Mouse (Mus musculus) bone marrow, adult 2 months (tissue): Measurements from ENCODE around the gene Mbd4. TPM values are rescaled to one million over a fixed set of nuclear protein-coding genes. Genes with fewer than 3 reads are reported as not detected.
"Not testable (repeated sequence)": the region's sequence is repeated elsewhere in the genome, so short reads cannot be mapped to it uniquely, and the experiment has no call there.

Experiments
- H3K27ac ChIP-seq: fragments of 200-500 bp; 2 replicates; pipeline ENCODE4 v1.5.1; 2012; ENCODE audit warnings: low read depth, mild to moderate bottlenecking, control low read depth, inconsistent platforms, low read length; ENCODE audit not compliant: control insufficient read depth, poor library complexity, insufficient read depth
- H3K4me1 ChIP-seq: fragments of 200-500 bp; 2 replicates; pipeline ENCODE4 v1.6.1; 2011; ENCODE audit warnings: low read length; ENCODE audit not compliant: control insufficient read depth, insufficient read depth
- H3K4me3 ChIP-seq: fragments of 200-500 bp; replicated peaks from 2 replicates; pipeline ENCODE3; 2011; ENCODE audit warnings: mild to moderate bottlenecking, low read depth, low read length, control low read depth; ENCODE audit not compliant: control insufficient read depth
- CTCF ChIP-seq: fragments of 200-500 bp; IDR thresholded peaks from 2 replicates; pipeline ENCODE4 v1.5.1; 2011; ENCODE audit warnings: low read length, control low read depth; ENCODE audit not compliant: control insufficient read depth, insufficient read depth
- POLR2A ChIP-seq: fragments of 200-500 bp; IDR thresholded peaks from 2 replicates; pipeline ENCODE4 v1.6.1; 2011; ENCODE audit warnings: low read depth, mild to moderate bottlenecking, control low read depth, low read length, borderline replicate concordance; ENCODE audit not compliant: control insufficient read depth
- WGBS: fragments of 180-500 bp; shearing (Covaris S2); methylation state at CpG from one replicate; pipeline ENCODE4 v1.1.7; 2018; 5-methylcytosine and 5-hydroxymethylcytosine counted together
- polyA plus RNA-seq: library from polyadenylated mRNA; stranded (reverse); fragments of >200 nt; gene quantifications from 2 replicates; pipeline ENCODE4 v1.2.4, GENCODE M21; 2011; ENCODE audit warnings: low replicate concordance; ENCODE audit not compliant: missing spikeins, insufficient read depth, insufficient read length

Gene Mbd4
- polyA plus RNA-seq, 1 experiment, result 11.3 TPM

DNA sequence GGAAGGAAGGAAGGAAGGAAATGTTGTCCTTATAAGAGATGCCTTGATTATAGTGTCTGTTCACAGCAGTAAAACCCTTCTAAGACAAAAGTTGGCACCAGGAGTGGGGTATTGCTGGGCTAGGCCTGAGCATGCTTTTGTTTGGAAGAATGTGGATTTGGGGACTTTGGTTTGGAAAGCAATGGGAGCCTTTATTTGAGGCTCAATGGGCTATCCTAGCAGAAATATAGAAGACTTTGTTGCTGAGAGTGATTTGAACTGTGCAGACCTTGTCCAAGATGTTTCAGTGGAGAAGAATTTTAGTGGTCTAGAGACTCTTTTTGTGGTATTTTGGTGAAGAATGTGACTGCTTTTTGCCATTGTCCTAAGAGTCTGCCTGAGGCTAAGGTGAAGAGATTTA, 19.3 kb downstream of the Mbd4 start:
- Histone ChIP-seq H3K4me3 (no peak overlapping the region), H3K27ac (no peak overlapping the region), H3K4me1 (no peaks in the 10 kb centered on the region)
- no peak for TF ChIP-seq CTCF
- TF ChIP-seq POLR2A, result no peak

DNA sequence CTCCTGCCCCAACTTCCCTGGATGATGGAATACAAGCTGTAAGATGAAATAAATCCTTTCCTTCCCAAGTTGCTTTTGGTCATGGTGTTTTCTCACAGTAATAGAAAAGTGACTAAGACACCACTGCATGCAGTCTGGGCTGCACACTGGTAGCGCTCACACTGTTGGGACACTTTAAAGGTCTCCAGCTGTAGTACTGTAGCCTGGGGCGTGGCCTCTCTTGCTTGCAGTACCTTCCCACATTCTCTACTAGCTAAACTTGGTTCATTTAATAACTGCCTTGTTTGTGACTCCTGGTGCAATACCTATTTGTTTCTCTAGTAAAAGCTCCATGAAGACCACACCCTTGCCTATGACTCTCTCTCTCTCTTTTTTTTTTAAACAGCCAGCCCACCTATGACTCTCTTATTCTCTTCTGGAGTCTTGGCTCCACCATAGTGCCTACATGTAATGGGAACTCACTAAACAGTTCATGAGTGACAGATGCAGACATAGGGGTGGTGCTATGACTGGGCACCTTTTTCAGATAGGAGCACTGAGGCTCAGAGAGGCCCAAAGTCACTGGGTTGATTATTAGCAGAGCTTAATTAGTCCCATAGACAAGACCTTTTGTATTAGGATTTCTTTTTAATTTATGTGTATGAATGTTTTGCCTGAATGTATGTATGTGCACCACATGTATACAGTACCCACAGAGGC, 20.9 kb downstream of the Mbd4 start:
- WGBS, result 81% methylated on average over 2 of the region's 2 CpGs
- Histone ChIP-seq H3K27ac (no peak overlapping the region), H3K4me3 (no peak overlapping the region), H3K4me1 (no peaks in the 10 kb centered on the region)
- no peak for TF ChIP-seq CTCF
- no peak for TF ChIP-seq POLR2A

GRCm38 (mm10) chr6:115830779-115831601, 22.2 kb downstream of the Mbd4 start:
- TF ChIP-seq CTCF (no peak), POLR2A (no peak)
- Histone ChIP-seq H3K27ac (peak overlapping the region; percentile 8; the same call in 1 of the 2 replicates), H3K4me1 (no peaks in the 10 kb centered on the region), H3K4me3 (no peak overlapping the region)
- 60% methylated on average over 6 of the region's 6 CpGs for WGBS

- H3K4me1 ChIP-seq, H3K4me3 ChIP-seq, H3K27ac ChIP-seq: not testable (repeated sequence)
- TF ChIP-seq CTCF, result peak; percentile 69
- WGBS, result 4% methylated on average over 4 of the region's 11 CpGs
These were observed 29.2 kb downstream of the Mbd4 start for GRCm38 (mm10) chr6:115823850-115824464.

- Histone ChIP-seq H3K4me1 (peaks cover 1% of the 10 kb centered on the region; the same call in 1 of the 2 replicates), H3K4me3 (no peak overlapping the region), H3K27ac (no peak overlapping the region)
- TF ChIP-seq POLR2A, result no peak
- 80% methylated on average over 8 of the region's 8 CpGs for WGBS
These were observed 31.8 kb downstream of the Mbd4 start for GRCm38 (mm10) chr6:115821216-115821993.

DNA sequence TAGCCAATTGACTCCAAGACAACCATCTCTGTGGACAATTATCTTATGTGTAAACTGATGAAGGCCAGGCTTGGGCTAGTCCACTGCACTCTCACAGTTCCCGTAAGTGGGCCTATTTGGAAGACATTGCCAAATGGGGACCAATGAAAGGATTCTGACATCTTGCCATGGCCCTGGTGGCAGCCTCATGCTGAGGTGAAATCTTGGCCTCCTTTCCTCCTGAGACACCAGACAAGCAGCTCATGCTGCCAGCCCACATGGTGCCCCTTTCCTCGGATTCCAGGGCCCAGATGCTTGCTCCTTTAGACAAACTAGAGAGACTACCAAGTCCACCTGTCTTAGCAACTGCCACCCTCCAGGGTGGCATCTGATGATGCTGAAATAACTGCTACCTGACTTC, 35.0 kb downstream of the Mbd4 start:
- 87% methylated on average over 2 of the region's 2 CpGs for WGBS
- no peak overlapping the region for H3K4me3 ChIP-seq
- H3K4me1 ChIP-seq, result no peaks in the 10 kb centered on the region; the same call in 1 of the 2 replicates
- no peak overlapping the region for H3K27ac ChIP-seq
- TF ChIP-seq POLR2A (no peak), CTCF (no peak)

DNA sequence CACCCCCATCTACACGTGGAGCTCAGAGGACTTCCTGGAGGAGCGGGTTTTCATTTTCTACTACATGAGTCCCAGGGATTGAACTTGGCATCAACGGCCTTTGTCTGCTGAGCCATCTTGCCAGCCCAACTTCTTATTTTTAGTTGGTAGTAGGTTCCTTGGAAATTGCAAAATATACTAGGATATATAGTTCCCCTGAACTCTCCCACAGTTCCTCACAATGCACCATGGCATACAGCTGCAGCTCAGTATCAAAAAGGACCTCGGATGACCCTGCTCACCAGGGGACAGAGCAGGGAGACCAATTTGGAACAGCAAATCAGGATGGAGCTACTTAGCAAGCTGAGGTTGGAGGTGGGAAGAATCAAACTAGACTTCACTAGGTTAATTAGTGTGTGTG, 38.1 kb downstream of the Mbd4 start:
- no peak overlapping the region for H3K27ac ChIP-seq
- 53% methylated on average over 4 of the region's 4 CpGs for WGBS
- H3K4me3 ChIP-seq, result no peak overlapping the region
- H3K4me1 ChIP-seq, result no peaks in the 10 kb centered on the region; the same call in 1 of the 2 replicates
- no peak for TF ChIP-seq CTCF
- TF ChIP-seq POLR2A, result no peak

GRCm38 (mm10) chr6:115814104-115814503, 39.1 kb downstream of the Mbd4 start:
- H3K27ac ChIP-seq, result no peak overlapping the region
- H3K4me1 ChIP-seq, result no peaks in the 10 kb centered on the region; the same call in 1 of the 2 replicates
- 17% methylated on average over 4 of the region's 4 CpGs for WGBS
- peak; percentile 73 for TF ChIP-seq CTCF
- TF ChIP-seq POLR2A, result no peak
- no peak overlapping the region for H3K4me3 ChIP-seq
